Mouse (Mus musculus) cerebellum, adult (tissue): Measurements from ENCODE around the gene Sbf1.

Experiments
- ATAC-seq: cut with Nextera tagmentation; 2 replicates; pipeline ENCODE4 v1.9.2; 2017; ENCODE audit warnings: mild to moderate bottlenecking, moderate library complexity, mixed read lengths; ENCODE audit not compliant: insufficient number of reproducible peaks, low FRiP score, low TSS enrichment

The Sbf1 gene

DNA sequence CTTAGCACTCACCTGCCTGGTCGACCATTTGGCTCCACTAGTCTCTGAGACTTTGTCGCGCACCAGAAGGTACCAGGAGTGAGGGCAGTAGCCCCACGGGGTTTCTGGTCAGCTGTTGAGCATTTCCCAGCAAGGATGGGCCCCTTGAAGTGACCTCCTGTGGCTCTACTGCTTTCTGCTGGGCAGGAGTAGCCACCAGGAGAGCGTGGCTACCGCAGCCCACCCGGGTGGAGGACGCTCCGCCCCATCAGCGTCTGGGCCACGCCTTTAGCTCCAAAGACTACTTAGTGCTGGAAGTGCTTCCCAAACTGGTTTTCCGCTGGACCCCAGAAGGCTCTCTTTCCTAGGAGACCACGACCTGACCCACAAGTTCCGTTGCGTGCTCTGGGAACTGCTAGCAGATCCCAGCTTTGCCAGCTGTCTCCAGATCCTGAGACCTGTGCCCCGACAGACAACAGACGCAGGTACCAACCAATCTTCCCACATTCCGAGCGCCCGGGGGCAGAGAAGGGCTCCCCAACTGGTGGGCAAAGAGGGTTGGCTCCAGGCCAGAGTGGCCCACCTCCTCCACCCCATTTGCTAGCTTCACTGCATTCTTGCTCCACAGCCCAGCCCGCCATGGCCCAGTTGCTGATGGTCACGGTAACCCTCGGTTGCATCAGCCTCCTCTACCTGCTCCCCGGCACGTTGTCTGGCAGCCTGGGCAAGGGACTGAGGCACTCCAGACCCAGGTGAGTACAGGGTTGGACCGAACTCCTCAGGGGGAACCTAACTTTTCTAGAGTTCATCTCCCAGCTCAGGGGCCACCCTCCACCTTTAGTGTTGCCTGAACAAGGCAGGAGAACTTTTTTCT is 7.8 kb upstream of the Sbf1 start, which contains the start of gene Adm2:
Gene Adm2 (plus strand): TSS at position 51 of the 853 bp plus-strand sequence.
- ATAC-seq = no peak

DNA sequence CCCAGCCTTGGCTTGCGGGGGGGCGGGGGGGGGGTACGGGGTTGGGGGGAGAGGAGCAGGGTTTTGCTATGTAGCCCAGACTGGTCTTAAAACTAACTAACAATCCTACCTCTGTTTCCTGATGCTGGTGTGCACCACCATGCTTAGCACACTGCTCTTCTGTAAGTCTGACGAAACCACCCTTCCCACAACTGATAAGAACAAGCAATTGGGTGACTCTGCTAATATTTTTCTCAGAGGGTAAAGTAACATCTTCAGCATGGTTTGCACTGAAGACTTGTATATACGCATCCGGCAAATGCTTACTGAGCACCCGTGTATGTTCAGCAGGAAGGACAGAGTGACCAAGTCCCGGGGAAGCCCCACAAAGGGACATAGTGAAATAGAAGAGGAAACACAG is 6.2 kb upstream of the Sbf1 start:
- no peak for ATAC-seq

DNA sequence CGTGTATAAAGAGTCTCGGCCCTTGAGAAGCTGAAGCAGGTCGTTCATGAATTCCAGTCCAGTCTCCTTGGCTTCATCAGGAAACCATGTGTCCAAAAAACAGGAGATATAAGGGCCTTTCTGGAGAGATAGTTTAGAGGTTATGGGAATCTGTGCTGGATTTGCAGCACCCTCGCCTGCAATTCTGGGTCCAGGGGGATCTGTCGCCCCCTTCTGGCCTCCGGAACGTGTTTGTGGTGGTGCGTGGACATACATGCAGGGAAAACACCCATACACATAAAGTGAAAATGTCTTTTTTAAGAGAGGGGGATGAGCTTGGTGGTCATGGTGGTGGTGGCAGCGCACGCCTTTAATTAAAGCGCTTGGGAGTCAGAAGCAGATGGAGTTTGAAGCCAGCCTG is 1.0 kb upstream of the Sbf1 start:
- ATAC-seq = no peak

DNA sequence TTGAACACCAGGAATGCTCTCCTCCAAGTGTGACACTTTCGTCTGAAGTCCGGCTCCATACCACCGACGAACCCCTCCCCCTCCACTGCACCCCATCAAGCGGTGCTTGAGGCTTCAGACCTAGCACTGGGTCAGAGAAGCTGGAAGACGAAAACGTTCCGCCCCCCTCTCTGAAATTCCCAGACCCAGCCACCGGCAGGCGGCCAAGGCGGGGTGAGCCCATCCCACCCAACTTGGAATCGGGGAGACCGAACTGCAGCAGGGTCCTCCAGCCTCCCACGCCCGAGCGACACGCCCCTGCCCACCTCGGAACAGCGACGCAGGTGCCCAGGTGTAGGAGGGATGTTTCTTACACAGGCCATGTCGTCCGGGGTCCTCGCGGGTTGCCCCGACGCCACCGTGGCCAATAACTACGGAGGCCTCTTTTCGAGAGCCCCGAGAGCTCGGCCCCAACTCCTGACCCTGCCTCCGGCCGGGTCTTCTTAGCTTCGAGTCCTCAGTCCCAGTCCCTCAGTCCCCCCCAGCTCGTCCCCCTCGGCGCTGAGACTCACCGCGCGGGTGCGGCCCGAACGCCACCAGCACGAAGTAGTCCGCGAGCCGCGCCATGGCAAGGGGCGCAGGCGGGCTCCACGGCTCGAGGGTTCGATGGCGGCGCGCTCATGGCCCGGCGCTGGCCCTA is 461 bp downstream of the Sbf1 start:
- peak; percentile 50 for ATAC-seq

DNA sequence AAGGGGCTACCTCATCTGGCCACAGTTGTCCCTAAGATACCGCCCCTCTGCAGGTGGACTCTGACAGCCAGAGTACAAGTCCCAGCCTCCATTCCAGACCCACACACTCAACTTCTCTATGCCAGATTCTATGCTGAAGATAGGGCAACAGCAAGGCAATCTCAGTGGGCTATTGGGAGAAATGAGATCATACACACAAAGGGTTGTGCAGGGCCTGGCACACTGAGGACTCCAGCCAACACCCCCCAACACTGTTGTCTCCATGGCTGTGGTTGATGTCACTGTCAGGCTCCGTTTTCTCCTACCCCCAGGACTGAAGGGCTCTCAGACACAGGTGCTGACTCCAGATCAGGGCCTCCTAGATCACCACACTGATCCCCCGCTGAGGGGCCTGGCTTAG is 1.0 kb downstream of the Sbf1 start:
- no peak for ATAC-seq

DNA sequence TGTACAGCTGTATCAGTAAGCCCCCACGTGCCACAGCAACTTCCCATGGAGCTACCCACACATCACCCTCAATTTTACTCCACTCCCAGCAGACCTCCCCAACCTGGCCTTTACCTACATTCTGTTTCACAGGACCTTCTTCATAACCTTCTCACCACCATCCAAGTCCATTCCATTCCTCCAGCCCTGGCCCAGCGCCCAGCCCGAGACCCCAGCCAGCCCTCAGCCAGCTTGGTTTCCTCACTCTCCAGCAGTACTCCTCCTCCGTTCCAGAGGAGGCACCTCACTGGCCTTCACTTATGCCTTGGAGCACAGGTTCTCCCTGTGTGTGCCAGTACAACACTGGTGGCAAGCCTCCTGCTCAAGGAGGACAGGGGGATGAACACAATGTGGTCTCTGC is 1.8 kb downstream of the Sbf1 start:
- no peak for ATAC-seq

DNA sequence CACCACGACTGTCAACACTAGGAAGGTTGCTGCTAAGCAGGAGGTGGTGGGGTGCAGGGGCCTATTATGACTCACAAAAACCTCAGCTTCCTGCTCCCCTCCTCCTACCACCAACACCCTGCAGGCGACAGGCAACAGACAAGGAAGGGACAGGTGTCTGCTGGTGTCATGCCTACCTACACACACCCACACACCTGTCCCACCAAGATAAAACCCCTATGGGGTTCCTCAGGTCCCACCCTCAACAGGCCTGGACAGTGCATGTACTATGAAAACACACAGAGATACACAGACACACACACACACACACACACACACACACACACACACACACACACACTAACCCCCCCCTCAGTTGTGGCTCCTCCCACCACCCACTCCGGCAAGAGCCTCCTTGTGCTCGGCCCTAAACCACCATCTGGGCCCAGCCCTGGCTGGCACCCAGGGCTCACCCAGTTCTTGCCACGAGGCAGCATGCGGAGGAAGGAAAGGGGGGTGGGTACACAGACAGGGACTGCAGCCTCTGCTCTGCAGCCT is 5.1 kb downstream of the Sbf1 start:
- ATAC-seq = no peak

DNA sequence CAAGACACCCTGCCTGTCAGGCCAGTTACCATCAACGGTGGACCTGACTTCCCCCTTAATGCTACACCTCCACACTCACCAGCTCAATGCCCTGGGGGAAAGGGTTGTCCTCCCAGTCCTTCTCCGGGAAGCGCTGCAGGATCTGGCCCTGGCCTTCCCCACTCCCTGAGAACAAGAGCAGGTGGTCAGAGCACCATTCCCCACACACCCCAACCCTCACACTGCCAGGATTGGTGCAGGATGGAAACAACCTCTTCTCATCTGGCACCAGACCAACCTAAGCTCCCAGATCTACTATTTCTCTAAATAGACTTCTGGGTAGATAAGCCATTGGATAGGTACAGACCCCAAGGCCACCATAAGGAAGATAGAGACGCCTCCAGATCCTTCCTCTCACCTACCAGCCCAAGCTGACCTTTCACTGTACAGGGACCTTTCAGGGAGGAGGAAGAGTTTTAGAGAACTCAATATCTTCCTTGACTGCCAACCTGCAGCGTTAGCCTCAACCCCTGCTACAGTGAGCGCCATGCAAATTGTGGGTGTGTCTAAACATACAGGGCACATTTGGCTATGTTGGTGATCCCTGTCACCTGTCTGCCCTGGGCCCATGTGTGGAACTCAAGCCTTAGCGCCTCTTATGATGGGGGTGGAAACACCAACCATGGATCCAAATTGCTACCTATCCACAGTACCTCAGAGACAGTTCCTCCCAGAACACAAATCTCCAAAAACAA is 6.5 kb downstream of the Sbf1 start:
- ATAC-seq = no peak

DNA sequence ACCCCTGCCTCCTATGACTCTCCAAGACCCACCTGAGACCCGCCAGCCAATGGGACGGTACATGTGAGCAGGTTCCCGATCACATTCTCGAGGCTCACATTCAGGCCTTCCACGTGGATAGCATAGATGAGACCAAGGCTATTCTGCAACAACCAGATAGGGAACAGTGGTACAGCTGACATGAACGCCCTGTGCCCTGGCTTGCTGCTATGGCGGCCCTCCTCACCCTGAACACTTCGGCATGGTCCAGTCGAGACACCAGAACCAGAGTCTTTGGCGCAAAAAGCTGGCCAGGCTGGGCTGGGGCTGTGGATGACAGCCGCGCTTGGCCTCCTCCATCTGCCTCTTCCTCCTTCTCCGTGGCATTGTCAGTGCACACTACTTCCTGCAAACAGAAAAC is 7.7 kb downstream of the Sbf1 start:
- ATAC-seq = no peak

DNA sequence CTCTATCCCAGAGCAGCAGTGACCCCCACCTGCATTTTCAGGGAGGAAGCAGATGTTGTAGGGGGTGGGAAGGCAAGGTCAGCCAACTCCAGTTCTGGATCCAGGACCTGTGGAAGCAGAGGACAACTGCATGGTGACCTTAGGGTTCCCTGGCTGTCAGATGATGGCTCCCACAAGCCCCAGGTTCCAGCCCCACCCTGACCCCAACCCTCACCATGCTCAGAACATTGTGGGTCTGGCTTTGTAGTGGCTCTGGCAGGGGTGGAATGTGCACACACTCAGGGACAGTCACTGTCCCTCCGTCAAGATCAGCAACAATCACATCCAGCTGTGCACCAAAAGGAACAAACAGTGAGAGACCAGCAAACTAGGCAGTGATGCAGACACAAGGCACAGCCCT is 9.1 kb downstream of the Sbf1 start:
- no peak for ATAC-seq

DNA sequence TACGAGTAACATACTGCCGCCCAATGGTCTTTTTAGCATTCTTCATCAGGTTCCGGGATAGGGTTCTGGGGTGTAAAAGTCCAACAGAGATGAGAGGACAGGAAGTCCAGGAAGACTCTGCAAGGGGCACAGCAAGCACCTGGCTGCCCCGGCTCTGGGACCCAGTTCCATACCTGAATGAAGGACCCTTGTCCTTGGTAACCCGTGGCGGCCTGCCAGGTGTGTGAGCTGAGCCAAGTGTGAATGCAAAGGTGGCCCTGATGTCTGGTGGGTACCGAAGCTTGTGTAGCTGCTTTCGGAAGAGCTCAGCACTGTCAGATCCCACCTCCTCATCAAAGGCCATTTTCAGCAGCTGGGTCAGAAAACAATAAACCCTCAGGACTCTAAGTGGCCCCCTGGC is 14.5 kb downstream of the Sbf1 start:
- no peak for ATAC-seq

DNA sequence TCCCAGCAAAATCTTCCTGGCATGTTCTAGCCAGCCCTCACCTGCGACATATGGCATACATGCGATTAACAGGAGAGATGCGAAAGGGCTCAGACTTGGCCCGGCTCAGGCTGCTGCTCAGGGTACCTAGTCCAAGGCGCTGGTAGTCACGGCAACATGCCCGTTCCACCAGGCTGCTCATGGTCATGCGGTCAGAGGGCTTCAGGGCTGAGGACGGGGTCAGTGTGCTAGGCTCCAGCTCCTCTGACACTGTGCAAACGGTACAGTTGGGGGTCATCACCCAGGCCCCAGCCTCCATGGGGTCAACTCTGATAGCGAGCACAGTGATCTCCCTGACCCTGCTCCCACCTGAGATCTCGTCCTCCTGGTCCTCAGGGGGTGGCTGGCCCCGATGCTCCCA is 14.9 kb downstream of the Sbf1 start:
- ATAC-seq = no peak

DNA sequence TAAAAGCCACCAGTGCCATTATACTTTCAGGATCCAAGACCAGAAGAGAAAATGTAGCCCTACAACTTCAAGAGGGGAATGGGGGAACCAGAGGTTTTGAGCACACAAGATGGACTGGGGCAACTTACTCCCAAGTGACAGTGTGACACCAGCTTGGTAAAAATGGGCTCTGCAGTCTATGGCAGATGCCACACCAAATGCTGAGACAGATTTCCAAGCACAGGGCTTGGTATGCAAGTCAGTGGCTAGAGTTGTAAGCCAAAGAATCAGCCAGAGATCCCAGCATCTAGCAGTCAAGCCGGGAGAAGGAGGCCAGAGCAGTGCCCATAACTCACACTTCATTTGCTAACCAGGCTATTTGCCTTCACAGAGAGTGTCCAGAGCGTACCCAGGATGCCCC is 17.4 kb downstream of the Sbf1 start:
- ATAC-seq = no peak

DNA sequence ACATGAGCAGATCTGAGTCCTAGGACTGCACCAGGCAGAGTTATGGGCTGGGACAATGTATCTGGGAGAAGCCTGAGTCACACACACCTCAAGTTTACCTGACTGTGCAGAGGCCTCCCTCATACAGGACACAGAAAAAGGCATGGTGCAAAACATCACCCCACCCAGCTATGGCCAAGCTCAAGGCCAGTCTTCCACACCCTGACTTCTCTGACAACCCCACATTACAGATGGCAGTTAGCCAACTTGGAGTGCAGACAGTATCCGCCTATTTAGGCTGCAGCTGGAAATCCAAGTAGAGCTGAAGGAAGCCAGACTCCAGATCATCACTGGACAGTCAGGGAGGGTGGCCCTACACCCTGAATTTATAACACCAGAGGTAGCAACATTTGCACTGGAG is 18.6 kb downstream of the Sbf1 start:
- ATAC-seq = no peak

DNA sequence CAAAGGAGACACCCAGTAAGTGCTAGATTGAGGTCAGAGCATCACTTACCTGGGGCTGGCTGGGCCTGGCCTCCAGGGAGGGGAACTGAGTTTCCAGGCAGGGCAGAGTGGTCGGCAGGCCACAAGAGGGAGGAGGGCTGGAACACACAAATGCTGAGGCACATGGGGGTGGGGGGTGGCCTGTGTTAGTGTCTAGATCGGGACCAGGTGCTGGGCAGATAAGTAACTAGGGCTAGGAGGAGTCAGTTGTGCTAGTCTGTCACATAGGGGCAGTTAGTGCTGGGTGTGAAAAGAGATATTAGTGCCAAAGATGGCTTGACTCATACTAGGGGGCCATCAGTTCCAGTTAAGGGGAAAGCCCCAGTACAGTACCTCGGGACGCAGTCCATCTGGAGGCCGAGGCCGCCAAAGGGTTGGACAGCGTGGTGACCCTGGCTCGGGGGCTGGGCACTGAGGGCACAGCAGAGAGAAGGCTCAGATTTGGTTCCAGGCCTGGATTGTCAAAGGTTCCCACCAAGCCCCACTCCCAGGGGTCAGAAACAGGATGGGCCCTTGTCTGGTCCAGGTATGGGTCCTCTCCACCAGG is 19.4 kb downstream of the Sbf1 start:
- ATAC-seq = no peak

DNA sequence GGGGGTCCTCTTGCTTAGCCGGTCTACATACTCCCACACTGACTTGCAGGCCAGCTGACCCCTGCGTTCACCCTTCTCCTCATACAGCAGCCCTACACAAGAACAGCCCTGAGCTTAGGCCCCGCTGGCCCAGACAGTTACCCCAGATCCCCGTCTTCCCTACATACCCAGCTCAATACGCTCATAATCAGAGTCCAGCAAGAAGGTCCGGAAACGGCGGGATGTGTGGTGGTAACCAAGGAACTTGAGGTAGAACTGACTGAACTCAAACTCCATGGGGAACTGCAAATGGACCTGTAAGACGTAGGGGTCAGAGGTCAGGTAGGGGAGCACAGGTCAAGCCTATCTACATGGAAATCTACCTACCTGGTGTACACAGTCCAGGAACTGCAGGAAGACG is 21.3 kb downstream of the Sbf1 start:
- ATAC-seq = no peak

DNA sequence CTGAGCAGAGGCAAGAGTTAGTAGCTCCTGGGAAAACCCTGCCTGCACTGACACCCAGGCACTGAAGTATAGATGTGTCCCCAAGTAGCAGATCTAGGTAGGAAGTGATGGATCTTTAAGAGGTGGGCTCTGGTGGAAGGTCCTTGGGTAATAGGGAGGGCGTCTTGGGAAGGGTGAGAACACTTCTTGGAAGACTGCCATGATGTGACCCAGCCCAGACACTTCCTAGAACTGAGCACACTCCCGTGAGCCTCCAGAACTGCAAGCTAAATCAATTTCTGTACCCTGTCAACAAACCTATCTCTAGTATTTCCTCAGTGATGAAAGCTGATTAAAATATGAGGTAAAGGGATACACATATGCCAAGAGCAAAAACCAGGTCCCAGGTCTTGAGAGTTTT is 22.3 kb downstream of the Sbf1 start:
- ATAC-seq = no peak

DNA sequence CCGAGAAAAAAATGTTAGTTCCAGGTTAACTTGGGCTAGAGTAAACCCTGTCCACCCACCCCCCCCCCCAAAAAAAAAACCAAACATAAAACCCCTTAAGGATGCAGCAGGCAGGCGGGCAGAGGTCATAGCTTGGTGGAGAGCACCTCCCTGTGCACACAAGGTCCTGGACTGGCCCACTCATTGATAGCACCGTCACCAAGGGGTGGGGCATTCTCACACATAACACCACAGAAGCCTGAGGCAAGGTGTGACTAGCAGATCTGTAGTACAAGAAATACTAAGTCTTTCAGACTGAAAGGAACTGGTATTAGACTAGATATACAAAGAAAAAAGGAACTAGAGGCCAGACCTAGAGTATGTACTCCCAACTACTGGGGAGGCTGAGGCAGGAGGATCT is 23.6 kb downstream of the Sbf1 start:
- no peak for ATAC-seq

DNA sequence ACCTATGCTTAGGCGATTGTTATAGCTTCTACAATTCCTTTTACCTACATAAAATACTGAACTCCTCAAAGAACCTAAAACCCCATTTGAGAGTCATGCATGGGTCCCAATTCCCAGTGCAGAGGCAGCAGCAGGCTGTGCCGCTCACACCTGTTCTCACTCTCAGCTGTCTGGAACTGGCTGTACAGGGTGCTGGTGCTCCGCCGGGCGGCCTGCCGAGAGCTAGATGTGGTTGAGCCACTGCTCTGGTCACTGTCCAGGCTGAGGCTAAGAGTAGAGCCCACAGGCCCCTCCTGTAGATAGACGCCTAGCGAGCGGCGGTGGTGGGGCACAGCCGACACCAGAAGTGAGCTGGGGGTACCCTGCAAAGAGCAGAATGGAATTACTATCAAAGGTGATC is 25.7 kb downstream of the Sbf1 start:
- no peak for ATAC-seq

DNA sequence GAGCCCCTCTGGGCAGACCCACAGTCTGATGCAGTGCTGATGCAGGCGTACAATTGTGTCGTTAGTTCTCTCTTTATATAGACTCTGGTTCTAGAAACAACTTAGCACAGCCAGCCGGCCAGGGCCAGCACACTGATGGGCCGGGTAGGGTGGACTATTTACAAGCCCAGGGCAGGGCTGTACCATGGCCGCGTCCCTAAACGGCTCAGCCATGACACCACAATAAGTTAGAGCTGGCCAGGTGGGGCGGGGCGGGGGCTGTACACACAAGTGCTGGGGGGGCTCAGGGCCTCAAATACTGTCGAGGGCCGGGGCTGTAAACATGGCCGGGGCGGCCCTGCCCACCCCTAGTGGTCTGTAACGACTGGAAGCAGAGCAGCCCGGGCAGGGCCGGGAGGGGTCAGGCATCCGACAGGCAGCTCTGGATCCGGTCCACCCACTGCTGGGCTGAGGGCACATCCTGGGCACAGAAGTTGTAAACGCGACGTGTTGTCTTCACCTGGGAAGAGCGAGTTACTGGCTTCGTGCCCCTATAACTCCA is 26.8 kb downstream of the Sbf1 start:
- no peak for ATAC-seq
